Mouse (Mus musculus): ENCODE data around the gene Bach2.

The Bach2 gene

GRCm38 (mm10) chr4:32238366-32238854 lies at the start of gene Bach2:
Gene Bach2 (plus strand): TSS chr4:32238804.
- TF ChIP-seq POU5F1 (IDR thresholded peaks at IDR 0.05; ENCODE audit: borderline replicate concordance, low read length), result no peak
- no peak for TF ChIP-seq NANOG (IDR thresholded peaks at IDR 0.05; ENCODE audit: borderline replicate concordance, low read length)
- no peak for TF ChIP-seq CTCF (conservative IDR thresholded peaks at IDR 0.05; ENCODE audit: low read length)
- Histone ChIP-seq H3K27me3 (ENCODE audit: insufficient read depth, low read length) (peaks cover 77% of the 10 kb centered on the region), H3K36me3 (ENCODE audit: insufficient read depth, low read length) (no peaks in the 10 kb centered on the region), H3K4me1 (replicated peaks; ENCODE audit: low read depth, low read length) (peaks cover 33% of the 10 kb centered on the region), H3K9me3 (ENCODE audit: low read length) (no peaks in the 10 kb centered on the region), H3K4me3 (replicated peaks; ENCODE audit: low read length) (peak within 1 kb of the TSS; percentile 89)

DNA sequence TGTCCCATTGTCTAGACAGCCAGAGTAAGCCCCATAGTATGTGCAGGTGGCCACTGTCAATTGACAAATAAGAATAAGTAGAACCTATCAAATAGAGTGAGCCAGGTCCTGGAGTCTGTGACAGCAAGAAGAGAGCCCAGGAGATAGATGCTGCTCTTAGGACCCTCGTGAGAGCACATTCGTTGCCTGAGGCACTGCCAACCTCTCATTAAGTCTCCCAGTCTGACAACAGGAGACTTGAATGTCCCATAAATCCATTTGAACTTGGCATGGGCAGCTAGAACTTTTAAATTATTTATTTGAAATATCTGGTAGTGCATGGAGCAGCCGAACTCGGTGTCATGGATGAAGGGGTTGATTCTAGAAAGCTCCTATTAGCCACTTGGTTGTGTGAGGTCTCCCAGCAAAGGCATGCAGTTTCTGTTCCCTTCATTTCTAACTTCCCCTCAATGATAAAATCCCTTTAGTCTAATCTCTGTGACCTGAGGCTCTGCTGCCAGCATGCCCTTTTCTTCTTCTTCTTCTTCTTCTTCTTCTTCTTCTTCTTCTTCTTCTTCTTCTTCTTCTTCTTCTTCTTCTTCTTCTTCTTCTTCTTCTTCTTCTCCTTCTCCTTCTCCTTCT lies 49.1 kb upstream of the Bach2 start:
- Histone ChIP-seq H3K4me3 (replicated peaks; ENCODE audit: low read length) (no peak overlapping the region), H3K9me3 (ENCODE audit: low read length) (no peaks in the 10 kb centered on the region), H3K4me1 (replicated peaks; ENCODE audit: low read depth, low read length) (peaks cover 7% of the 10 kb centered on the region), H3K36me3 (ENCODE audit: insufficient read depth, low read length) (no peaks in the 10 kb centered on the region), H3K27me3 (ENCODE audit: insufficient read depth, low read length) (peaks cover 15% of the 10 kb centered on the region; the same call in 1 of the 2 replicates)
- TF ChIP-seq POU5F1 (IDR thresholded peaks at IDR 0.05; ENCODE audit: borderline replicate concordance, low read length) (no peak), CTCF (conservative IDR thresholded peaks at IDR 0.05; ENCODE audit: low read length) (no peak), NANOG (IDR thresholded peaks at IDR 0.05; ENCODE audit: borderline replicate concordance, low read length) (no peak)

DNA sequence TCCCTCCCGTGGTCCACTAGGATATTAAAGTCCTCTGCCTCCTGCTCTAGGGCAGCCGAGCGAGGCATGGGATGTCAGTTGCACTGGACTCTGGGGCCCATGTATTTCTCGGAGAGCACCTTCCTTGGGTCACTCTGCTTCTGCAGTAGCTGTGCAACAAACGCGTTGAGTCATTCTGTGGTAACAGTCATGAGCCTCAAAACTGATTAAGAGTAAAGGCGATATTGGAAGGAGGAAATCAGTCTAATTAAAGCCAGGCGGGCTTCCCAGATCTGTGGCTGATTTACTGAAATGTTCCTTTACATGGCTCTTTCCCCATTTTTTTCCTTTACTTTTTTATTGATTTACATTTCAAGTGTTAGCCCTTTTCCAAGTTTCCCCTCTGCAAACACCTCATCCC lies 48.1 kb upstream of the Bach2 start:
- TF ChIP-seq NANOG (IDR thresholded peaks at IDR 0.05; ENCODE audit: borderline replicate concordance, low read length) (no peak), POU5F1 (IDR thresholded peaks at IDR 0.05; ENCODE audit: borderline replicate concordance, low read length) (no peak), CTCF (conservative IDR thresholded peaks at IDR 0.05; ENCODE audit: low read length) (no peak)
- peaks cover 15% of the 10 kb centered on the region; the same call in 1 of the 2 replicates for H3K27me3 ChIP-seq (ENCODE audit: insufficient read depth, low read length)
- no peaks in the 10 kb centered on the region for H3K9me3 ChIP-seq (ENCODE audit: low read length)
- H3K4me3 ChIP-seq (replicated peaks; ENCODE audit: low read length), result no peak overlapping the region
- no peaks in the 10 kb centered on the region for H3K36me3 ChIP-seq (ENCODE audit: insufficient read depth, low read length)
- peaks cover 12% of the 10 kb centered on the region for H3K4me1 ChIP-seq (replicated peaks; ENCODE audit: low read depth, low read length)

- H3K36me3 ChIP-seq (ENCODE audit: insufficient read depth, low read length), result no peaks in the 10 kb centered on the region
- H3K4me1 ChIP-seq (replicated peaks; ENCODE audit: low read depth, low read length), result peaks cover 32% of the 10 kb centered on the region
- H3K27me3 ChIP-seq (ENCODE audit: insufficient read depth, low read length), result 0 out of 2 replicates have a peak, but pooled peaks cover 3% of the 10 kb centered on the region
- H3K4me3 ChIP-seq (replicated peaks; ENCODE audit: low read length), result no peak overlapping the region; the same call in 1 of the 2 replicates
- TF ChIP-seq POU5F1 (IDR thresholded peaks at IDR 0.05; ENCODE audit: borderline replicate concordance, low read length) (no peak), CTCF (conservative IDR thresholded peaks at IDR 0.05; ENCODE audit: low read length) (no peak), NANOG (IDR thresholded peaks at IDR 0.05; ENCODE audit: borderline replicate concordance, low read length) (peak; percentile 81; the same call in 1 of the 2 replicates)
- H3K9me3 ChIP-seq (ENCODE audit: low read length), result no peaks in the 10 kb centered on the region
These were observed 42.4 kb upstream of the Bach2 start for GRCm38 (mm10) chr4:32195945-32196921.

GRCm38 (mm10) chr4:32198031-32198430 lies 40.6 kb upstream of the Bach2 start:
- Histone ChIP-seq H3K9me3 (ENCODE audit: low read length) (no peaks in the 10 kb centered on the region), H3K36me3 (ENCODE audit: insufficient read depth, low read length) (no peaks in the 10 kb centered on the region)

GRCm38 (mm10) chr4:32198589-32198988 lies 40.0 kb upstream of the Bach2 start:
- TF ChIP-seq CTCF (conservative IDR thresholded peaks at IDR 0.05; ENCODE audit: low read length) (no peak), NANOG (IDR thresholded peaks at IDR 0.05; ENCODE audit: borderline replicate concordance, low read length) (no peak), POU5F1 (IDR thresholded peaks at IDR 0.05; ENCODE audit: borderline replicate concordance, low read length) (no peak)
- Histone ChIP-seq H3K9me3 (ENCODE audit: low read length) (no peaks in the 10 kb centered on the region), H3K4me3 (replicated peaks; ENCODE audit: low read length) (no peak overlapping the region), H3K27me3 (ENCODE audit: insufficient read depth, low read length) (no peaks in the 10 kb centered on the region), H3K36me3 (ENCODE audit: insufficient read depth, low read length) (no peaks in the 10 kb centered on the region), H3K4me1 (replicated peaks; ENCODE audit: low read depth, low read length) (peaks cover 32% of the 10 kb centered on the region)

More at GRCm38 (mm10) chr4:32198031-32198430, 40.6 kb upstream of the Bach2 start:
- peaks cover 32% of the 10 kb centered on the region for H3K4me1 ChIP-seq (replicated peaks; ENCODE audit: low read depth, low read length)
- no peak for TF ChIP-seq POU5F1 (IDR thresholded peaks at IDR 0.05; ENCODE audit: borderline replicate concordance, low read length)
- TF ChIP-seq NANOG (IDR thresholded peaks at IDR 0.05; ENCODE audit: borderline replicate concordance, low read length), result no peak
- TF ChIP-seq CTCF (conservative IDR thresholded peaks at IDR 0.05; ENCODE audit: low read length), result no peak
- H3K27me3 ChIP-seq (ENCODE audit: insufficient read depth, low read length), result no peaks in the 10 kb centered on the region
- H3K4me3 ChIP-seq (replicated peaks; ENCODE audit: low read length), result no peak overlapping the region

- H3K4me1 ChIP-seq (replicated peaks; ENCODE audit: low read depth, low read length), result peaks cover 32% of the 10 kb centered on the region
- H3K27me3 ChIP-seq (ENCODE audit: insufficient read depth, low read length), result no peaks in the 10 kb centered on the region
- H3K4me3 ChIP-seq (replicated peaks; ENCODE audit: low read length), result no peak overlapping the region
- TF ChIP-seq CTCF (conservative IDR thresholded peaks at IDR 0.05; ENCODE audit: low read length), result no peak
- TF ChIP-seq POU5F1 (IDR thresholded peaks at IDR 0.05; ENCODE audit: borderline replicate concordance, low read length), result no peak
- no peak for TF ChIP-seq NANOG (IDR thresholded peaks at IDR 0.05; ENCODE audit: borderline replicate concordance, low read length)
- no peaks in the 10 kb centered on the region for H3K9me3 ChIP-seq (ENCODE audit: low read length)
- no peaks in the 10 kb centered on the region for H3K36me3 ChIP-seq (ENCODE audit: insufficient read depth, low read length)
These were observed 39.4 kb upstream of the Bach2 start for GRCm38 (mm10) chr4:32199156-32199555.

- peaks cover 21% of the 10 kb centered on the region for H3K4me1 ChIP-seq (replicated peaks; ENCODE audit: low read depth, low read length)
- no peak for TF ChIP-seq CTCF (conservative IDR thresholded peaks at IDR 0.05; ENCODE audit: low read length)
- no peak for TF ChIP-seq POU5F1 (IDR thresholded peaks at IDR 0.05; ENCODE audit: borderline replicate concordance, low read length)
- TF ChIP-seq NANOG (IDR thresholded peaks at IDR 0.05; ENCODE audit: borderline replicate concordance, low read length), result no peak
These were observed 37.5 kb upstream of the Bach2 start for GRCm38 (mm10) chr4:32201114-32201513.

More at GRCm38 (mm10) chr4:32201114-32201513, 37.5 kb upstream of the Bach2 start:
- Histone ChIP-seq H3K4me3 (replicated peaks; ENCODE audit: low read length) (no peak overlapping the region), H3K9me3 (ENCODE audit: low read length) (no peaks in the 10 kb centered on the region), H3K36me3 (ENCODE audit: insufficient read depth, low read length) (no peaks in the 10 kb centered on the region), H3K27me3 (ENCODE audit: insufficient read depth, low read length) (no peaks in the 10 kb centered on the region)

Measured in E14TG2a.4 (cell line).